Mouse (Mus musculus): ENCODE results near the gene Tshz3.

The Tshz3 gene

DNA sequence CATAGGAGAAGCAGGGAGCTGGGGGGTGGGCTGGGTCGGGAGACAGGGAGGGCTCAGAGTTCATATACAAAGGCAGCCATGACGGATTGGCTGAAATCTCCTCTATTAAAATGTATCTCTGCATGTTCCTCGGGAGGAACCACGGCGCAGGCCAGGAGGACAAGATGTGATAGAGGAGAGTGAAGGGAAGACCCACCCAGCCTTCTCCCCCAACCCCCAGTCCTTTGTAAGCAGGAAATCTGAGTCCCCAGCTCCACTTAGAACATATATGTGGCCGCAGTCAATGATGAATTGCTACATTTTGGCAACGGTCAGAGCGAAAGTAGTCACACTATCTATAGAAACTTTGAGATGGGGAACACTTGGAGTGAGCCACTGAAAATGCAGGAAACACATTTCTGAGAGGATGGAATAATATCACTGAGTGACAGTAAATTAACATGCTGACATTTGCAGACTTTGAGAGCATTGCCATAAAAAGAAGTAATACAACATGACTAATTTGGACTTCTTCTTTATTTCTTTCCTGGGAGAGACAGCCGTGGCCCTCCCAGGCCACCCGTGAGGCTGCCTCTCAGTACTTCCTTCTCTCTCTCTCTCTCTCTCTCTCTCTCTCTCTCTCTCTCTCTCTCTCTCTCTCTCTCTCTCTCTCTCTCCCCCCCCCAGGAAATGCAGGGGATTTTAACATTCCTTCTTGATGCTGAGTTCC lies 88.9 kb downstream of the Tshz3 start:
- no peak for DNase-seq

DNA sequence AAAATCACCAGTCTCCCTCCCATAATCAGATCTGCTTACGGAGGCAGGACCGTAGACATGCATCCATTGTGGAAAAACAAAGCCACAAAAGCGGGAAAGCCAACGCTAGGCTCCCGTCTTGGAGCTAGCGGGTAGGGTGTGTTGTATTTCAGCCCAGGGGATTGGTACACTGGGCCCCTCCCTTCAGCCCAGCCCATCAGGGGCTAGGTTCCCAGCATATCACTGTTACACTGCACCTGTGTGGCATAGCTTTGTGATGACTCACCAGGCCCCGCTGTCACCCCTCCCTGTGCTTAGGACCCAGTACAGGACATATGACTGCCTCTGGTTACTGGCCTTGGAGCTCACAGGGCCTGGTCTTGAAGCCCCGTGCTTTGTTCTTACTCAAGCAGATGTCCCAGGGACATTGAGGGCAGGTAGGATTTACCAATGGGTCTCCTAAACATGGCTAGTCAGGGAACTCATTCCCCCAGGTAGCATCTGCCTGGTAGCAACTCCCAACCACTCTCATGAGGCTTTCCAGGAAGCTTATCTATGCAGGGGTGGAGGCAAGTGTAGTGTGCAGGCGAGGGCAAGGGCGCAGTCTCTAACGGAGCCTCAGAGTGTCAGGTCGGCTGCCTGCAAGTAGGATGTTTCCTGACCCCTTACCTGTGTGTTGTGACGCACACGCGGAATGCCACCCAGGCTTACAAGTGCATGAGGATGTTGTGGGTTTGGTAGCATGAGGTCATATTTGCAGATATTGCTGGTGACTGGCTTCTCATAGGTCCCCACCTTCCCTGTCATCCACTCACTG lies 98.7 kb downstream of the Tshz3 start:
- no peak for DNase-seq

Data from retina, postnatal 1 day (tissue).